Mouse (Mus musculus): ENCODE measurements around the gene Avl9. TPM values are rescaled to one million over a fixed set of nuclear protein-coding genes. Genes with fewer than 3 reads are reported as not detected.

The Avl9 gene
- polyA plus RNA-seq, 1 experiment from 2014 or later: 9.6 TPM

DNA sequence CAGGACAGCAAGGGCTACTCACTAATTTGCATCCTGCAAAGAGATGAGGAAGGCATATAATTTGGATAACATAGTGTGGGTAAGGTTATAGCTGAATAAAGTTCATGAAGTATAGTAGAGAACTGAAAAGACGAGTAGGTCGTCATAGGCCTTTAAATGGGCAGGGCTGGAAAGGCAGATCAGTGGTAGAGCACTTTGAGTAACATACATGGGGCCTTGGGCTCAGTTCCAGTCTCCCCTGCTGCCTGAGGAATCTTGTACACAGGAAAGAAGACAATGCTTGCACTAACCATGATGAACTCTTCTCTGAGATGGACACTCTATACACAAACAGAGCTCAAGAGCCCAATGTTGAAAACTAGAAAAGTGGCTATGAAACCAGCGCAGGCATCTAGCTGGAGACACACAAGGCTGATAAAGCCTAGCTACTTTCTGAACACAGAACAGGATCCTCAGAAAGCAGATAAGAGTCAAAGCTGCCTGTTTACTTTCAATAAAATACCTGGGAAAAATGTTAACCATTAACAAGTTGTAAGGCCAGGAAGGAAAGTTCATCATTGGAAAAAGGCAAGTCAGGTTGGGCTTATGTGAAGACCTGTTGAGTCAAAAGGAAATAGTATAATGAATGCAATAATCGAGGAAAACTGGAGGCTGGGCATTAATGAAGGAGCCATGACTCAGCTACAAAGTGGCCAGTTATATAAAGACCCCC is 69.0 kb downstream of the Avl9 start:
- Histone ChIP-seq H3K36me3 (ENCODE audit: control insufficient read depth, insufficient read depth) (peaks cover 24% of the 10 kb centered on the region), H3K27ac (ENCODE audit: low read depth, low read length) (peak overlapping the region; percentile 46; the same call in 1 of the 2 replicates), H3K4me3 (ENCODE audit: low read depth, low read length) (no peak overlapping the region), H3K9ac (ENCODE audit: low read depth, low read length) (no peak overlapping the region), H3K9me3 (ENCODE audit: control insufficient read depth) (no peaks in the 10 kb centered on the region), H3K4me1 (replicated peaks; ENCODE audit: control insufficient read depth, insufficient read depth, low read length) (peaks cover 17% of the 10 kb centered on the region), H3K4me2 (replicated peaks; ENCODE audit: low read depth) (0 out of 2 replicates have a peak overlapping the region, but pooled peaks have one; percentile 13), H3K27me3 (replicated peaks; ENCODE audit: control insufficient read depth, insufficient read depth, low read length) (no peaks in the 10 kb centered on the region)
- ATAC-seq: peak; percentile 52
- no peak for TF ChIP-seq CTCF (IDR thresholded peaks at IDR 0.05; ENCODE audit: low read depth)
- 41% methylated on average over 4 of the region's 4 CpGs for WGBS

DNA sequence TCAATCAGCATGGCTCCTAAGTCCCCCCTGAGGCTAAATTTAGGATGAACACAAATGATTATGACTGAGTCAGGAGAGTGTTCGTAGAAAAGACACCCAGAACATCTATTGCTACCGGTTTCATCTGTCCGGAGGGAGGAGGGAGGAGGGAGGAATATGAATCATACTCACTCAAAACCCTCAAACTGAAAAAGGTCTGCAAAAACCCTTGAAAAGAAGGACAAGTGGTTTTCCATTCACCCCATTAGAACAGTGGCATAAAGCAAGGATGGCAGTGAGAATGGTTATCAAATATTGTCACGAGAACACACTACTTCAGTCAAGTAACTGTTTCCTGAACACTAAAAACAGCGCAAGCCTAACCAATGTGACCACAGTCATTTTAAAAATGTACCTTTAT is 70.4 kb downstream of the Avl9 start:
- peaks cover 11% of the 10 kb centered on the region for H3K36me3 ChIP-seq (ENCODE audit: control insufficient read depth, insufficient read depth)
- whole genome bisulfite sequencing: 65% methylated on average over 5 of the region's 5 CpGs
- no peak overlapping the region for H3K9ac ChIP-seq (ENCODE audit: low read depth, low read length)
- TF ChIP-seq CTCF (IDR thresholded peaks at IDR 0.05; ENCODE audit: low read depth): no peak
- no peak overlapping the region for H3K27ac ChIP-seq (ENCODE audit: low read depth, low read length)
- H3K4me3 ChIP-seq (ENCODE audit: low read depth, low read length): no peak overlapping the region
- no peaks in the 10 kb centered on the region for H3K9me3 ChIP-seq (ENCODE audit: control insufficient read depth)
- no peak overlapping the region for H3K4me2 ChIP-seq (replicated peaks; ENCODE audit: low read depth)
- no peaks in the 10 kb centered on the region for H3K27me3 ChIP-seq (replicated peaks; ENCODE audit: control insufficient read depth, insufficient read depth, low read length)
- ATAC-seq: no peak
- H3K4me1 ChIP-seq (replicated peaks; ENCODE audit: control insufficient read depth, insufficient read depth, low read length): peaks cover 17% of the 10 kb centered on the region

DNA sequence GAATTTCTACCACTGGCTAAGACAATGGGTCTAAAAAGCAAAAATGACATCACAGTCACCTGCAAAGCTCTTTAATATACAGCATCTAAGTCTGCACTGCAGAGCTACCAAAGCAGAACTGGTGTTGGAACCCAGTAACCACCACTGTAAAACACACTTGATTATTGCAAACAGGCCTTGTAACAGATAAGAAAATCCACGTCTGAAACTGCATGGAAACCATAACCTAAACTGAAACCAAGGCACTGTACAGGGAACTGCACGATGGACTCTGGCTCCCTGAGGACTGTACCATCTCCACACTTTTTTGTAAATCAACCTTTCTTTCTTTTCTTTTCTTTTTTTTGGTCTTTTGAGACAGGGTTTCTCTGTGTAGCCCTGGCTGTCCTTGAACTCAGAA is 73.0 kb downstream of the Avl9 start:
- Histone ChIP-seq H3K9ac (ENCODE audit: low read depth, low read length) (no peak overlapping the region), H3K27me3 (replicated peaks; ENCODE audit: control insufficient read depth, insufficient read depth, low read length) (no peaks in the 10 kb centered on the region), H3K9me3 (ENCODE audit: control insufficient read depth) (no peaks in the 10 kb centered on the region), H3K4me1 (replicated peaks; ENCODE audit: control insufficient read depth, insufficient read depth, low read length) (peaks cover 17% of the 10 kb centered on the region), H3K4me2 (replicated peaks; ENCODE audit: low read depth) (peak overlapping the region; percentile 3; the same call in 1 of the 2 replicates), H3K4me3 (ENCODE audit: low read depth, low read length) (no peak overlapping the region), H3K27ac (ENCODE audit: low read depth, low read length) (no peak overlapping the region; the same call in 1 of the 2 replicates), H3K36me3 (ENCODE audit: control insufficient read depth, insufficient read depth) (0 out of 2 replicates have a peak, but pooled peaks cover 2% of the 10 kb centered on the region)
- ATAC-seq: peak; percentile 66
- TF ChIP-seq CTCF (IDR thresholded peaks at IDR 0.05; ENCODE audit: low read depth): no peak
- WGBS: 38% methylated on average over 2 of the region's 2 CpGs

DNA sequence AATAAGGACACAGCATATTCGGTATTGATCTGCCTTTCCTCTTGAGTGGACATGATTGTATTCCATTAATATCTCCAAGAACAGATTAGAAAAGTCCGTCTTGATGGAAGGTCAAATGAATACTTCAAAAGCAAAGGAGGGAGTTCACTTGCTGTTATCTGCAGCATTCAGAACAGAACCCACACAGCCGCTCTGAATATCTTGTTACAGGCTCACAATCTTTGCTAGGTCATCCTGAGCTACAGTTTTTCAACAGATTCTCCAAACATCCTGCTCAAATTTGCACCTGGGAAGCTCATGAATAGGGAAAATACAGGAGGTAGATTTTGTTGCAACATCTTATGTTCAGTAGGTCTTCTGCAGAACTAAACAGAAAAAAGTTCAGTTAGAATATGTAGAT is 74.6 kb downstream of the Avl9 start:
- WGBS: 45% methylated on average over 3 of the region's 3 CpGs
- Histone ChIP-seq H3K4me3 (ENCODE audit: low read depth, low read length) (no peak overlapping the region), H3K36me3 (ENCODE audit: control insufficient read depth, insufficient read depth) (0 out of 2 replicates have a peak, but pooled peaks cover 2% of the 10 kb centered on the region), H3K27ac (ENCODE audit: low read depth, low read length) (no peak overlapping the region), H3K4me2 (replicated peaks; ENCODE audit: low read depth) (no peak overlapping the region), H3K4me1 (replicated peaks; ENCODE audit: control insufficient read depth, insufficient read depth, low read length) (peaks cover 10% of the 10 kb centered on the region), H3K9me3 (ENCODE audit: control insufficient read depth) (no peaks in the 10 kb centered on the region), H3K9ac (ENCODE audit: low read depth, low read length) (no peak overlapping the region), H3K27me3 (replicated peaks; ENCODE audit: control insufficient read depth, insufficient read depth, low read length) (no peaks in the 10 kb centered on the region)
- ATAC-seq: no peak
- TF ChIP-seq CTCF (IDR thresholded peaks at IDR 0.05; ENCODE audit: low read depth): no peak

DNA sequence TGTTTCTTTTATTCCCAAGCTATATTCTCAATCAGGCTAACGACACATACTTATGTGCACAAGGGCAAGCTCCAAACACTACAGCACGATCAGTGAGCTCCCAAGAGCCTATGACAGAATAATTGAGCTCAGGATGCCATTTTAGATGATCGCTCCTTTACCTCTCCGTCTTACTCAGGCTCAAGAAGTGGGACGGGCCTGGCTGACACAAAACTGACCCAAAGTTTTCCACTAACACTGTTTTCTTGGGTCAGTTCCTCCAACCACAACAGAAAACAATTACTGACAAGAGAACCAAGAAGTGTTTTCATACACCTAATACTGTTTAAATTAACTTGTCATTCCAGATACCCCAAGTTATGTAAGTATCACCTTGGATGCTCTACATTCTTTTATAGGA is 80.1 kb downstream of the Avl9 start:
- H3K4me3 ChIP-seq (ENCODE audit: low read depth, low read length): no peak overlapping the region
- peaks cover 10% of the 10 kb centered on the region for H3K4me1 ChIP-seq (replicated peaks; ENCODE audit: control insufficient read depth, insufficient read depth, low read length)
- peak overlapping the region; percentile 80 for H3K4me2 ChIP-seq (replicated peaks; ENCODE audit: low read depth)
- no peak overlapping the region for H3K9ac ChIP-seq (ENCODE audit: low read depth, low read length)
- TF ChIP-seq CTCF (IDR thresholded peaks at IDR 0.05; ENCODE audit: low read depth): no peak
- H3K36me3 ChIP-seq (ENCODE audit: control insufficient read depth, insufficient read depth): no peaks in the 10 kb centered on the region
- H3K27me3 ChIP-seq (replicated peaks; ENCODE audit: control insufficient read depth, insufficient read depth, low read length): no peaks in the 10 kb centered on the region
- 83% methylated on average over 5 of the region's 5 CpGs for WGBS
- no peak overlapping the region for H3K27ac ChIP-seq (ENCODE audit: low read depth, low read length)
- ATAC-seq: no peak
- H3K9me3 ChIP-seq (ENCODE audit: control insufficient read depth): no peaks in the 10 kb centered on the region

DNA sequence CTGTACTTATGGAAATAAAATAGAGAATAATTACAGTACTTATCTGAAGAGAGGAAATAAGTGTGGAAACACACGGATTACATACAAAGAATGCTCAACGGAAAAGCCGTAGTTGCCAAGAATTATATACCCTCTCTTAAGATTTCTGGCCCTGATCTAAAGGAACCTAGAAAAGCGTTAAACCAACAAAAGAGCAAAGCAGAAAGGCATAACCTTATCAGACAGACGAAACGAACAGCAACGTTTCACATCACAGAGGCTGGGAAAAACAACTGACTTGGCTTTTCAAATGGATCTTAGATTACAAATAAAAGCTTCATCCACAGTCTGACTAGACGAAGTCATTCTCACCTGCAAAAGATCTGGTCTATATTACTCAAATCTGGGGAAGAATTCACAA is 81.5 kb downstream of the Avl9 start:
- H3K27ac ChIP-seq (ENCODE audit: low read depth, low read length): no peak overlapping the region
- WGBS: under 1% methylated on average over 8 of the region's 8 CpGs

More for the DNA sequence above, 81.5 kb downstream of the Avl9 start:
- Histone ChIP-seq H3K4me2 (replicated peaks; ENCODE audit: low read depth) (peak overlapping the region; percentile 80), H3K9me3 (ENCODE audit: control insufficient read depth) (no peaks in the 10 kb centered on the region), H3K4me1 (replicated peaks; ENCODE audit: control insufficient read depth, insufficient read depth, low read length) (peaks cover 10% of the 10 kb centered on the region), H3K36me3 (ENCODE audit: control insufficient read depth, insufficient read depth) (no peaks in the 10 kb centered on the region), H3K4me3 (ENCODE audit: low read depth, low read length) (peak overlapping the region; percentile 88), H3K9ac (ENCODE audit: low read depth, low read length) (peak overlapping the region; percentile 93; the same call in 1 of the 2 replicates), H3K27me3 (replicated peaks; ENCODE audit: control insufficient read depth, insufficient read depth, low read length) (no peaks in the 10 kb centered on the region)
- ATAC-seq: no peak
- TF ChIP-seq CTCF (IDR thresholded peaks at IDR 0.05; ENCODE audit: low read depth): no peak

Measured in intestine, postnatal 0 days (tissue).